Mouse (Mus musculus) megakaryocyte, embryonic 14.5 days (primary cell): ENCODE measurements around the gene Tatdn2.

ENCODE experiments used
- FLI1 ChIP-seq: IDR thresholded peaks from 2 replicates; pipeline ENCODE4 v1.6.1; 2012; ENCODE audit warnings: low read length, inconsistent platforms, mixed read lengths
- GATA1 ChIP-seq: IDR thresholded peaks from 3 replicates; pipeline ENCODE4 v1.6.1; 2012; ENCODE audit warnings: mixed read lengths, low read length, inconsistent platforms, borderline replicate concordance

DNA sequence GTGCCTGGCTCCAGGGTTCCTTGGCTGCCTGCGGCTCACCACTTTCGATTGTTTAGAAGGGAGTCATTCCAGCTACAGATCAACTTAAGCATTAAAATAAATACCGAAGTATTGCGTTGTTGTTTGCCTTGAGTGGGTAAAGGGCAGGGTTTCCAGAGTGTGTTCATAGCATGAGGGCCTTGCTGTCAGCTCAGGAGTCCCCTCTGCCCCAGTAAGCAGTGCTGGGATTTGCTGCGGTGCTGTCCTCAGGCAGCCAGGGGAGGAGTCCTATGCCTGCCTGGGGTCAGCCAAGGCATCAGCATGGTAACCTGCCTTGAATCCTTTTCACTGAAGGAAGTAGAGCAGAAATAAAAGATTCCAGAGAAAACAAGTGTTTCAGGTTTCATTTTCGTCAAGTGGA, 40.0 kb upstream of the Tatdn2 start:
- no peak for TF ChIP-seq FLI1
- no peak for TF ChIP-seq GATA1
